Mouse (Mus musculus) lung, embryonic 16.5 days (tissue): Measurements from ENCODE around the gene Baiap2l2. TPM values are rescaled to one million over a fixed set of nuclear protein-coding genes. Genes with fewer than 3 reads are reported as not detected.
A peak's percentile ranks its signal among the peaks of the same experiment; 100 is the strongest.

Experiments used
- ATAC-seq: fragments of 200-750 bp; cut with Nextera tagmentation; 2 replicates; pipeline ENCODE4 v1.8.0; 2017; ENCODE audit warnings: low read depth, mild to moderate bottlenecking, moderate library complexity
- H3K27ac ChIP-seq: fragments of 300-500 bp; sonication (generic); 2 replicates; pipeline ENCODE4 v1.5.1; 2014; ENCODE audit warnings: mild to moderate bottlenecking, control low read depth, low read length
- H3K27me3 ChIP-seq: fragments of 300-500 bp; sonication (generic); 2 replicates; pipeline ENCODE4 v1.6.1; 2014; ENCODE audit warnings: low read depth, low read length, mixed read lengths; ENCODE audit not compliant: control insufficient read depth, insufficient read depth
- H3K36me3 ChIP-seq: fragments of 300-500 bp; sonication (generic); 2 replicates; pipeline ENCODE4 v1.6.1; 2014; ENCODE audit warnings: low read length; ENCODE audit not compliant: control insufficient read depth, insufficient read depth
- H3K4me1 ChIP-seq: fragments of 300-500 bp; sonication (generic); replicated peaks from 2 replicates; pipeline ENCODE4 v1.6.1; 2014; ENCODE audit warnings: low read length, mixed read lengths; ENCODE audit not compliant: control insufficient read depth, insufficient read depth
- H3K4me2 ChIP-seq: fragments of 300-500 bp; sonication (generic); 2 replicates; pipeline ENCODE4 v1.6.1; 2014; ENCODE audit warnings: low read depth, low read length, control low read depth
- H3K4me3 ChIP-seq: fragments of 300-500 bp; sonication (generic); 2 replicates; pipeline ENCODE4 v1.5.1; 2014; ENCODE audit warnings: mild to moderate bottlenecking, low read length, control low read depth
- H3K9ac ChIP-seq: fragments of 300-500 bp; sonication (generic); 2 replicates; pipeline ENCODE4 v1.6.1; 2014; ENCODE audit warnings: low read length, control low read depth
- H3K9me3 ChIP-seq: fragments of 300-500 bp; sonication (generic); 2 replicates; pipeline ENCODE4 v1.6.1; 2016; ENCODE audit warnings: low read length; ENCODE audit not compliant: control insufficient read depth
- WGBS: fragments of 180-500 bp; shearing (Covaris S2); extraction: QIAGEN DNeasy Blood & Tissue Kit; methylation state at CpG from one replicate; pipeline ENCODE4 v1.1.7; 2014; 5-methylcytosine and 5-hydroxymethylcytosine counted together
- polyA plus RNA-seq: library from polyadenylated mRNA; unstranded; fragments of >200 nt; fragmentation: Nextera tagmentation; extraction: Ambion mirVana; gene quantifications from 2 replicates; pipeline ENCODE4 v1.2.1, GENCODE M21; 2015

Baiap2l2 gene
- polyA plus RNA-seq, 1 experiment from 2014 or later, result 4.1 TPM

DNA sequence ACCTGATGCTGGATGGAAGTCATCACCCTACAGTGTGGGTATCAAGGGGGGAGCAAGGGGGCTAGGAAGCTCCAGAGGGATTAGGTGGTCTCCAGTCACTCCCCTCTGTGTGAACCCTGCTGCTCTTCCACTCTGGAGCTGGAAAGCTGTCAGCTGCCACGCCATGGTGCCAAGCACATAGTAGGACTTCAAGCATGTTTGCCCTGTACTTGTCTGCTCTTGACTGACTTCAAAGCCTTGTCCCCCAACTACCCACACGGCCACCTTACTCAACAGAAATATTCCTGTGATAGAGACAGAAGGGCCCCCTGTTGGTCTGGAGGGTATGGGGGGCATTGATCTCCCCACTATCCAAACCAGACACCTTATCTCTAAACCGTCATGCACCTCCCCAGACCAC is 69.1 kb downstream of the Baiap2l2 start:
- H3K4me3 ChIP-seq, result no peak overlapping the region
- no peaks in the 10 kb centered on the region for H3K36me3 ChIP-seq
- WGBS, result 43% methylated on average over 3 of the region's 3 CpGs
- H3K9ac ChIP-seq, result no peak overlapping the region
- H3K4me1 ChIP-seq, result no peaks in the 10 kb centered on the region
- ATAC-seq, result no peak
- no peaks in the 10 kb centered on the region for H3K27me3 ChIP-seq
- H3K27ac ChIP-seq, result no peak overlapping the region
- no peak overlapping the region for H3K4me2 ChIP-seq
- no peaks in the 10 kb centered on the region for H3K9me3 ChIP-seq

DNA sequence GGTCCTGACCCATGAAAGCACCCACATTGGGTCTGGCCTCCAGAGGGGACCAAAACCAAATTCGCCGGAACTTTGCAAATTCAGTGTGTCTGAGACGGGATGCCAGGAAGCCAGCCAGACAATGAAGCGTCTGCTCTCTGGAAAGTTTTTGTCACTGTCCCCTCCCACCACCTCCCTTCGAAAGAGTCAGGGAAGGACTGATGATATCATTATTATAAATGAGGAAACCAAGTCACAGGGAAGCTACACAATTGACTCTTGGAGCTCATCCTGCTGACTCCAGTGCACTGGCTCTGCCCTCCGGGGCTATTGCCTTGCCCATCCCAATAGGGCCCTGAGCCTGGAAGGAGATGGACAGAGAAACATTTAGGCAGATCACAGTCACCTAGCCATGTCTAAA is 71.7 kb downstream of the Baiap2l2 start:
- WGBS, result 63% methylated on average over 6 of the region's 6 CpGs
- Histone ChIP-seq H3K9me3 (no peaks in the 10 kb centered on the region), H3K9ac (no peak overlapping the region), H3K27ac (no peak overlapping the region), H3K36me3 (no peaks in the 10 kb centered on the region), H3K4me3 (no peak overlapping the region), H3K4me2 (no peak overlapping the region), H3K4me1 (no peaks in the 10 kb centered on the region), H3K27me3 (no peaks in the 10 kb centered on the region)
- ATAC-seq, result 0 out of 2 replicates have a peak, but pooled peaks have one; percentile 23

DNA sequence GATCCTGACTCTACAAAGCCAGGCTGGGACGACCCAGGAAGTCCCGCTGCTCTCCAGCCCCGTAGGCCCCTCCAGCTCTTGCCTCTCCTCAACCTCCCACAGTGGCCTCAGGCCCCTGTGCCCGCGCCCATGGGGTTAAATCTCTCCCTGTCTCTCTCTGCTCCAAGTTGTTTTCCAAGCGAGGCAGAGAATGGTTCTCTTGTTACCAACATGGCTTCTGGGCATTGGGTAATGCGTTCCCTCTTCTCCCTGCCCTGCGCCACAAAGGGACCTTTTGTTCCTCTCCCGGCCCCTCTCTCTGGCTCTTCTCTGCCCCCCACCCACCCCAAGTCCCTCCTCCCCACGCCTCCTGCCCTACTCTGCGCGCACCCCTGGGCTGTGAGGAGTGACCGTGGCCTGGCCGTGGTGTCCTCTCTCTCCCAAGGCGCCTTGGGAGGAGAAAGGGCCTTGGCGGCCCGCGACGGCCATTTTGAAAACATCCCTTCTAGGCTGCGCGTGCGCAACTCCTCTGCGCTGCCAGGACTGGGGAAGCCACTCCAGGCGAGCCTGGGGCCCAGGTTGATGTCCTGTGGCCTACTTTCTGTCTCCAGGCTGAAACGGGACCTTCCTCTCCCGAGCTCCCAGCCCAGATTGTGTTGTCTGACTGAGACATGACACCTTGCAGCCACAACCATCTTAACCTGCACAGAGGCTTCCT is 72.4 kb downstream of the Baiap2l2 start:
- no peaks in the 10 kb centered on the region for H3K9me3 ChIP-seq
- H3K27me3 ChIP-seq, result no peaks in the 10 kb centered on the region
- 84% methylated on average over 26 of the region's 26 CpGs for WGBS
- no peak overlapping the region for H3K4me3 ChIP-seq
- H3K9ac ChIP-seq, result no peak overlapping the region
- H3K4me2 ChIP-seq, result no peak overlapping the region
- no peaks in the 10 kb centered on the region for H3K36me3 ChIP-seq
- ATAC-seq, result no peak
- H3K27ac ChIP-seq, result no peak overlapping the region
- H3K4me1 ChIP-seq, result no peaks in the 10 kb centered on the region

DNA sequence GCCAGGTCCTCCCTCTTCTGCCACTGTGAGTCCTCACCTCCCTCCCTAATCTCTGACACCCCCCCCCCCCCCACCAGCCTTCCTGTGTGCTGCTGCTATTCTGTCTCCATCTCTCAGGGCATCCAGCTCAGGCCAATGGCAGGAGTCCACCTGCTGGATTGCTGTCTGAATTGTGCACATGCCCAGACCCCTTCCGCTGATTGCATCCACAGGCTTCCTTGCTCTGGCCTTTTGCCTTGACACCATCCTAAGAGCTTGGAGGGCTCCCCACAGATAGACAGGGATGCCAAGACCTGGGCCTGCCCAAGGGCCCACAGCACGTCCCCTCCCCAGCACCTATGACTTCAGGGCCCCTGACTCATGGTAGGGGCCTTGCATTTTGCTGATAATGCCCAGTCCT is 75.0 kb downstream of the Baiap2l2 start:
- no peaks in the 10 kb centered on the region for H3K4me1 ChIP-seq
- 80% methylated on average over 2 of the region's 2 CpGs for WGBS

GRCm38 (mm10) chr15:79208758-79209439 is 76.4 kb downstream of the Baiap2l2 start:
- peak; percentile 53; the same call in 1 of the 2 replicates for ATAC-seq
- no peak overlapping the region for H3K4me2 ChIP-seq

More for the DNA sequence above, 75.0 kb downstream of the Baiap2l2 start:
- Histone ChIP-seq H3K36me3 (no peaks in the 10 kb centered on the region), H3K27me3 (no peaks in the 10 kb centered on the region), H3K4me3 (no peak overlapping the region), H3K9ac (no peak overlapping the region), H3K9me3 (no peaks in the 10 kb centered on the region), H3K4me2 (no peak overlapping the region), H3K27ac (no peak overlapping the region)
- no peak for ATAC-seq

DNA sequence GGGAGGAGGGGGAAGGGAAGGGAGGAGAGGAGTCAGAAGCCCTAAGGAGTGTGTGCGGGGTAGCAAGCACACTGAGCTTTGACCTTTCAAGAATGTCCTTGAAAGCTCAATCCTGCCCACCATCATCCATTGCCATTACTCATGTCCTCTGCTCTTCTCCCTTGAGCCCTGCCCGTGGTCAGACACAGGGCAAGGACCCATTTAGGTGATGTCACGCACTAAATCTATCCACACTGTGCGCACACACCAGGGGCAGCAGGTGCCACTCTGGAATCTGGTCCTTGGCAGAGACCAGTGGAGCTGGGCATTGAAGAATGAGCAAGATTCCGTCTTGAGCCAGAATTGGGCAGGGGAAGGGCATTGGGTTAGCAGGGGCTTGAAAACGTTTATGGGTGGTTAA is 77.1 kb downstream of the Baiap2l2 start:
- no peaks in the 10 kb centered on the region for H3K36me3 ChIP-seq
- no peaks in the 10 kb centered on the region for H3K4me1 ChIP-seq
- WGBS, result 57% methylated on average over 6 of the region's 6 CpGs
- no peaks in the 10 kb centered on the region for H3K27me3 ChIP-seq
- H3K27ac ChIP-seq, result no peak overlapping the region
- no peak overlapping the region for H3K9ac ChIP-seq
- no peak overlapping the region for H3K4me2 ChIP-seq
- H3K4me3 ChIP-seq, result no peak overlapping the region
- ATAC-seq, result no peak
- no peaks in the 10 kb centered on the region for H3K9me3 ChIP-seq

More at GRCm38 (mm10) chr15:79208758-79209439, 76.4 kb downstream of the Baiap2l2 start:
- Histone ChIP-seq H3K27ac (no peak overlapping the region), H3K4me3 (no peak overlapping the region), H3K4me1 (no peaks in the 10 kb centered on the region), H3K9me3 (no peaks in the 10 kb centered on the region), H3K27me3 (no peaks in the 10 kb centered on the region), H3K36me3 (no peaks in the 10 kb centered on the region), H3K9ac (no peak overlapping the region)
- 67% methylated on average over 27 of the region's 27 CpGs for WGBS

Other genes with a start within 250 kb of the Baiap2l2 start
- not detected in 2 replicates for gene Galr3, start 243.7 kb downstream of the Baiap2l2 start, polyA plus RNA-seq
- gene Ankrd54, start 222.6 kb downstream of the Baiap2l2 start, polyA plus RNA-seq, result 52.6 and 56.7 TPM in 2 replicates
- 196 and 209 TPM in 2 replicates for gene Eif3l, start 210.4 kb downstream of the Baiap2l2 start, polyA plus RNA-seq
- gene Micall1, start 176.6 kb downstream of the Baiap2l2 start, polyA plus RNA-seq, result 6.9 and 7.8 TPM in 2 replicates
- 255 and 267 TPM in 2 replicates for gene Polr2f, start 144.5 kb downstream of the Baiap2l2 start, polyA plus RNA-seq
- gene 1700088E04Rik, start 144.3 kb downstream of the Baiap2l2 start, polyA plus RNA-seq, result 16.3 and 18.3 TPM in 2 replicates
- 0.67 and 0.82 TPM in 2 replicates for gene Sox10, start 120.3 kb downstream of the Baiap2l2 start, polyA plus RNA-seq
- gene Pick1, start 56.4 kb downstream of the Baiap2l2 start, polyA plus RNA-seq, result 41.2 and 48.4 TPM in 2 replicates
- gene Gm49486, start 56.1 kb downstream of the Baiap2l2 start, polyA plus RNA-seq, result 0.28 and 0.67 TPM in 2 replicates
- 0.13 and 0.19 TPM in 2 replicates for gene Slc16a8, start 30.8 kb downstream of the Baiap2l2 start, polyA plus RNA-seq
- gene Pla2g6, start 42.9 kb upstream of the Baiap2l2 start, polyA plus RNA-seq, result 20.1 and 22.4 TPM in 2 replicates
- gene Maff, start 61.1 kb upstream of the Baiap2l2 start, polyA plus RNA-seq, result 5.2 and 6.5 TPM in 2 replicates
- gene Tmem184b, start 118.0 kb upstream of the Baiap2l2 start, polyA plus RNA-seq, result 71.1 and 78.2 TPM in 2 replicates
- gene Csnk1e, start 170.0 kb upstream of the Baiap2l2 start, polyA plus RNA-seq, result 54.7 and 58.0 TPM in 2 replicates
- not detected in 2 replicates for gene Kcnj4, start 219.7 kb upstream of the Baiap2l2 start, polyA plus RNA-seq
- gene Kdelr3, start 230.9 kb upstream of the Baiap2l2 start, polyA plus RNA-seq, result 75.3 and 78.6 TPM in 2 replicates